Comparison of ENCODE assay signal across 8 mouse cellular contexts in the genomic region with DNA sequence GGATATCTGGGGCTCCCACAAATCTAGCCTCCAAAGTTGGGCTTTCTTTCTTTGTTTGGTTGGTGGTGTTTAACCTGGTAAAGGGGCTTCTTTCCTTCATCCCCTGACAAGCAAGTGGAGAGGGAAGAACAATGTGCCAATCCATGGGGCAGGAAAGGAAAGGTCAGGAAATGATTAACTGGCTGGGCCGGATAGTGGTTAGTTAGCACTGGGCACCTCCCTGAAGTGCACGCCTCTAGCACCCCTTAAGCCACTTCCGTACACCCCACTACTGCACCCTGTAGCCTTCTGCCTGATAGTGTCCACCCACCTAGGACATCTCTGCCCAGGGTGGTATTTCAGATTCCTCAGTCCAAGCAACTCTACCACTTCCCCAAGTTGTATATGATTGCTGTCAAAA. TPM values are rescaled to one million over a fixed set of nuclear protein-coding genes. Genes with fewer than 3 reads are reported as not detected.
DNase-seq lines count a peak whose midpoint lies in the region; ATAC-seq and TF ChIP-seq lines count a peak whose summit lies in the region.

No protein-coding gene starts in this region.

- peak overlapping the region; percentile 68 to 91 (median 80) for H3K4me3 ChIP-seq in CH12.LX (replicated peaks in 1 of 3; ENCODE audit: low read depth in 2 of 3, low read length in 2 of 3, poor library complexity in 1 of 3)
- peak overlapping the region; percentile 92; the same call in 1 of the 2 replicates for H3K4me3 ChIP-seq in intestine, embryonic 16.5 days (ENCODE audit: low read length)
- H3K4me3 ChIP-seq in liver, embryonic 16.5 days (ENCODE audit: low read depth, low read length) = peak overlapping the region; percentile 93

- dilution Hi-C loops in CH12.LX (cut with MboI; ENCODE audit: extremely low pct_ligation_motif_present, extremely low pct_unique_long_range_greater_than_20kb, low sequenced_read_pairs) = no loop called here

- H3K9me3 ChIP-seq in CH12.LX (replicated peaks; ENCODE audit: low read length) = no peaks in the 10 kb centered on the region
- H3K9me3 ChIP-seq in intestine, embryonic 16.5 days (ENCODE audit: control insufficient read depth, low read length) = no peaks in the 10 kb centered on the region
- H3K9me3 ChIP-seq in liver, embryonic 16.5 days (replicated peaks; ENCODE audit: control insufficient read depth, low read length) = no peaks in the 10 kb centered on the region

- in situ Hi-C loops in CH12.LX (cut with MboI; ENCODE audit: low pct_ligation_motif_present, low pct_unique_long_range_greater_than_20kb, low sequenced_read_pairs) = no loop called here

- peak overlapping the region; percentile 57 for H3K27ac ChIP-seq in CH12.LX (ENCODE audit: insufficient read depth, low read depth)
- H3K27ac ChIP-seq in intestine, embryonic 16.5 days (ENCODE audit: low read length) = peak overlapping the region; percentile 98
- peak overlapping the region; percentile 93 for H3K27ac ChIP-seq in liver, embryonic 16.5 days (ENCODE audit: low read length)

- ATAC-seq in intestine, embryonic 16.5 days = 0 out of 2 replicates have a peak, but pooled peaks have one; percentile 4
- no peak for ATAC-seq in liver, embryonic 16.5 days (ENCODE audit: low read depth)

- H3K4me1 ChIP-seq in CH12.LX (ENCODE audit: control insufficient read depth in 1 of 2, insufficient read depth in 2 of 2) = peaks cover 16 to 68% of the 10 kb centered on the region in 2 experiments
- H3K4me1 ChIP-seq in intestine, embryonic 16.5 days (ENCODE audit: control insufficient read depth, insufficient read depth, low read length) = peaks cover 32% of the 10 kb centered on the region
- peaks cover 36% of the 10 kb centered on the region for H3K4me1 ChIP-seq in liver, embryonic 16.5 days (ENCODE audit: control insufficient read depth, low read depth, low read length)

- H3K4me2 ChIP-seq in CH12.LX (ENCODE audit: insufficient read depth, low read depth, poor library complexity, severe bottlenecking) = peak overlapping the region; percentile 99
- H3K4me2 ChIP-seq in intestine, embryonic 16.5 days (ENCODE audit: low read depth, low read length) = peak overlapping the region; percentile 72
- H3K4me2 ChIP-seq in liver, embryonic 16.5 days (ENCODE audit: low read depth, low read length) = peak overlapping the region; percentile 93

- peak overlapping the region; percentile 89 for H3K9ac ChIP-seq in CH12.LX (ENCODE audit: insufficient read depth, low read depth)
- H3K9ac ChIP-seq in intestine, embryonic 16.5 days (ENCODE audit: low read depth, low read length) = peak overlapping the region; percentile 99
- H3K9ac ChIP-seq in liver, embryonic 16.5 days (ENCODE audit: low read depth, low read length) = peak overlapping the region; percentile 69

- no peaks in the 10 kb centered on the region for H3K27me3 ChIP-seq in CH12.LX (replicated peaks)
- H3K27me3 ChIP-seq in intestine, embryonic 16.5 days (replicated peaks; ENCODE audit: control insufficient read depth, insufficient read depth, low read length) = no peaks in the 10 kb centered on the region
- H3K27me3 ChIP-seq in liver, embryonic 16.5 days (ENCODE audit: control insufficient read depth, insufficient read depth, low read depth, low read length) = no peaks in the 10 kb centered on the region

- no peak for TF ChIP-seq RAD21 in CH12.LX (IDR thresholded peaks at IDR 0.05; ENCODE audit: low read depth, low read length)

- TF ChIP-seq CTCF in CH12.LX (conservative IDR thresholded peaks at IDR 0.05 in 1 of 2, IDR thresholded peaks at IDR 0.05 in 1 of 2; ENCODE audit: low read depth in 2 of 2, low read length in 2 of 2) = no peak

- TF ChIP-seq POLR2A in CH12.LX (IDR thresholded peaks at IDR 0.05; ENCODE audit: low read depth, low read length) = no peak

- peak; percentile 94 for DNase-seq in heart, adult 11 months
- DNase-seq in heart, postnatal 36 days = no peak
- no peak for DNase-seq in CH12.LX (ENCODE audit: extremely low read depth)
- no peak for DNase-seq in frontal cortex, postnatal 10 days (ENCODE audit: low spot score in 2 of 2)
- no peak for DNase-seq in frontal cortex, postnatal 36 days (ENCODE audit: low spot score in 2 of 2)
- DNase-seq in left cerebral cortex, postnatal 14 days (ENCODE audit: low spot score in 2 of 2) = no peak

- no peaks in the 10 kb centered on the region for H3K36me3 ChIP-seq in CH12.LX (replicated peaks in 1 of 2; ENCODE audit: control insufficient read depth in 1 of 2, insufficient read depth in 1 of 2, low read length in 1 of 2)
- no peaks in the 10 kb centered on the region for H3K36me3 ChIP-seq in intestine, embryonic 16.5 days (ENCODE audit: control insufficient read depth, insufficient read depth, low read length)
- no peaks in the 10 kb centered on the region for H3K36me3 ChIP-seq in liver, embryonic 16.5 days (ENCODE audit: control insufficient read depth, insufficient read depth)

- peaks cover 30% of the 10 kb centered on the region for H3K79me2 ChIP-seq in CH12.LX (replicated peaks; ENCODE audit: control insufficient read depth, extremely low read depth, insufficient read depth, poor library complexity, severe bottlenecking)

- 58% methylated on average over 3 of the region's 3 CpGs for WGBS in intestine, embryonic 16.5 days
- WGBS in liver, embryonic 16.5 days (ENCODE audit: insufficient replicate concordance) = 39% methylated on average over 3 of the region's 3 CpGs

- intact Hi-C loops in heart, postnatal 36 days (cut with DNase I) = loop anchor here (5.0 to 10.0 kb wide), 3 partner anchors 37 to 769 kb away; a partner anchor contains a TSS
- intact Hi-C loops in left cerebral cortex, postnatal 14 days (cut with DNase I) = loop anchor here (5.0 kb wide), 1 partner anchor 82 kb away; a partner anchor contains a TSS

- TF ChIP-seq EP300 in CH12.LX (IDR thresholded peaks at IDR 0.05; ENCODE audit: low read length) = no peak

TF ChIP-seq in CH12.LX, 34 proteins besides CTCF, POLR2A, EP300 and RAD21:
- no peak for TF ChIP-seq CHD2 (IDR thresholded peaks at IDR 0.05; ENCODE audit: low read length)
- 0 out of 2 replicates have a peak, but pooled peaks have one; percentile 21 for TF ChIP-seq ELF1 (IDR thresholded peaks at IDR 0.05; ENCODE audit: low read depth, low read length)
- TF ChIP-seq MEF2A (IDR thresholded peaks at IDR 0.05; ENCODE audit: borderline replicate concordance, low read depth, low read length) = no peak
- no peak for TF ChIP-seq PAX5 (IDR thresholded peaks at IDR 0.05; ENCODE audit: low read length)

RNA-seq across cellular contexts. Expression of a gene that starts 1.1 kb away (rescaled TPM):
- 10 to 100 TPM; 22.1 to 30.2 TPM for total RNA-seq in heart, postnatal 36 days (2021)
- 19.0 and 24.4 TPM in 2 replicates for total RNA-seq in CH12.LX (2012; rRNA removed)
- 36.6 and 40.8 TPM in 2 replicates for total RNA-seq in CH12.LX (2014; rRNA removed)
- 39.5 and 50.9 TPM in 2 replicates for polyA plus RNA-seq in CH12.LX (2012; ENCODE audit: insufficient read length, low read depth)
- polyA plus RNA-seq in intestine, embryonic 16.5 days (2015; fragmentation: Nextera tagmentation; extraction: Ambion mirVana) = 75.5 and 79.1 TPM in 2 replicates
- 11.9 and 14.8 TPM in 2 replicates for polyA plus RNA-seq in liver, embryonic 16.5 days (2015; fragmentation: Nextera tagmentation; extraction: Ambion mirVana)
- total RNA-seq in left cerebral cortex, postnatal 14 days (2021) = 10 to 100 TPM; 20.2 to 27.1 TPM
